Mouse (Mus musculus): ENCODE results near the gene Acsl1.

DNA sequence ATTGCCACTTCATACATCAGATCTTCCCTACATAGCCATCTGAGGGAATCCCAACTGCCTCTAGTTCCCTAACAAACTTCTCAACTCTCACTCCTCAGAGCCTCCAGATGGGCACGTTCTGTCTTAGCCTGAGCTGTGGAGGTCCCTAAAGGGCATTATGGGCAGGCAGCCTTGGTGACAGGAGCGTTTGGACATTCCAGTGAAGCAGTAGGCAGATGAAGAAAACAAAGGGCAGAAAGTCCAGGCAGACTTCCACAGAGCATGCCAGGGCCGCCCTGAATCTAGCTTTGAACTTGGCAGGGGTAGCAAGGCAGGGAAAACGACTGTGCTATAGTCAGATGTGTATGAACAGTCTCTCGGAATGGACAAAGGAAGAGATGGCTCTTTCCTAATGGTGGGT is 22.2 kb upstream of the Acsl1 start:
- no peak for TF ChIP-seq CTCF (IDR thresholded peaks at IDR 0.05; ENCODE audit: borderline replicate concordance, insufficient read depth, low read length)
- no peak for TF ChIP-seq POLR2A (IDR thresholded peaks at IDR 0.05; ENCODE audit: low read depth, low read length)
